Mouse (Mus musculus) splenic B cell, adult 2 months (primary cell): Measurements from ENCODE around the gene 1700015F17Rik.

Experiments
- DNase-seq: peaks from one replicate; pipeline ENCODE4 v3.0.0-alpha.2; 2011; ENCODE audit warnings: low read depth, low spot score
- H3K27me3 ChIP-seq: 2 replicates; pipeline ENCODE4 v1.6.1; 2012; ENCODE audit warnings: mild to moderate bottlenecking, low read length, moderate library complexity, mixed read lengths; ENCODE audit not compliant: control insufficient read depth, poor library complexity, insufficient read depth, severe bottlenecking
- H3K36me3 ChIP-seq: 2 replicates; pipeline ENCODE4 v1.6.1; 2012; ENCODE audit warnings: mild to moderate bottlenecking, low read length, moderate library complexity, mixed read lengths; ENCODE audit not compliant: control insufficient read depth, poor library complexity, insufficient read depth, severe bottlenecking

The 1700015F17Rik gene

GRCm38 (mm10) chr5:5479043-5479442 lies at the start of gene 1700015F17Rik:
Gene 1700015F17Rik (minus strand): TSS chr5:5479143.
- H3K27me3 ChIP-seq, result no peaks in the 10 kb centered on the region
- no peaks in the 10 kb centered on the region for H3K36me3 ChIP-seq
- no peak for DNase-seq

GRCm38 (mm10) chr5:5515411-5515810 lies 36.5 kb upstream of the 1700015F17Rik start:
- H3K36me3 ChIP-seq, result no peaks in the 10 kb centered on the region
- no peak for DNase-seq
- no peaks in the 10 kb centered on the region; the same call in 1 of the 2 replicates for H3K27me3 ChIP-seq

- peak; percentile 46 for DNase-seq
- no peaks in the 10 kb centered on the region for H3K36me3 ChIP-seq
- no peaks in the 10 kb centered on the region; the same call in 1 of the 2 replicates for H3K27me3 ChIP-seq
Observed at GRCm38 (mm10) chr5:5514196-5515076, 35.5 kb upstream of the 1700015F17Rik start, which contains the start of gene Cldn12. Gene Cldn12 (minus strand): TSS chr5:5514958.

- Histone ChIP-seq H3K27me3 (no peaks in the 10 kb centered on the region), H3K36me3 (no peaks in the 10 kb centered on the region)
- DNase-seq, result no peak
Observed at GRCm38 (mm10) chr5:5511401-5511800, 32.5 kb upstream of the 1700015F17Rik start.

- no peaks in the 10 kb centered on the region for H3K27me3 ChIP-seq
- no peak for DNase-seq
- no peaks in the 10 kb centered on the region for H3K36me3 ChIP-seq
Observed at GRCm38 (mm10) chr5:5510989-5511388, 32.0 kb upstream of the 1700015F17Rik start.

- no peaks in the 10 kb centered on the region for H3K27me3 ChIP-seq
- no peaks in the 10 kb centered on the region for H3K36me3 ChIP-seq
- no peak for DNase-seq
Observed at GRCm38 (mm10) chr5:5510304-5510887, 31.5 kb upstream of the 1700015F17Rik start.

- Histone ChIP-seq H3K27me3 (no peaks in the 10 kb centered on the region), H3K36me3 (no peaks in the 10 kb centered on the region)
- no peak for DNase-seq
Observed at GRCm38 (mm10) chr5:5508231-5508630, 29.3 kb upstream of the 1700015F17Rik start.

GRCm38 (mm10) chr5:5507701-5508225 lies 28.8 kb upstream of the 1700015F17Rik start:
- peak; percentile 33 for DNase-seq
- H3K27me3 ChIP-seq, result no peaks in the 10 kb centered on the region

GRCm38 (mm10) chr5:5504456-5504855 lies 25.5 kb upstream of the 1700015F17Rik start:
- DNase-seq, result no peak
- Histone ChIP-seq H3K36me3 (no peaks in the 10 kb centered on the region), H3K27me3 (no peaks in the 10 kb centered on the region)

More at GRCm38 (mm10) chr5:5507701-5508225, 28.8 kb upstream of the 1700015F17Rik start:
- H3K36me3 ChIP-seq, result no peaks in the 10 kb centered on the region

GRCm38 (mm10) chr5:5503381-5503780 lies 24.4 kb upstream of the 1700015F17Rik start:
- DNase-seq, result no peak
- no peaks in the 10 kb centered on the region for H3K36me3 ChIP-seq
- no peaks in the 10 kb centered on the region for H3K27me3 ChIP-seq

- Histone ChIP-seq H3K36me3 (no peaks in the 10 kb centered on the region), H3K27me3 (no peaks in the 10 kb centered on the region)
- no peak for DNase-seq
Observed at GRCm38 (mm10) chr5:5501583-5501982, 22.6 kb upstream of the 1700015F17Rik start.

- H3K27me3 ChIP-seq, result no peaks in the 10 kb centered on the region
- no peaks in the 10 kb centered on the region for H3K36me3 ChIP-seq
- no peak for DNase-seq
Observed at GRCm38 (mm10) chr5:5496393-5496792, 17.4 kb upstream of the 1700015F17Rik start.

- Histone ChIP-seq H3K36me3 (no peaks in the 10 kb centered on the region), H3K27me3 (no peaks in the 10 kb centered on the region)
- no peak for DNase-seq
Observed at GRCm38 (mm10) chr5:5495042-5495441, 16.1 kb upstream of the 1700015F17Rik start.

- Histone ChIP-seq H3K27me3 (no peaks in the 10 kb centered on the region), H3K36me3 (no peaks in the 10 kb centered on the region)
- peak; percentile 58 for DNase-seq
Observed at GRCm38 (mm10) chr5:5494269-5495005, 15.5 kb upstream of the 1700015F17Rik start.
